Mouse (Mus musculus): ENCODE data around the gene Jam3.

The Jam3 gene

DNA sequence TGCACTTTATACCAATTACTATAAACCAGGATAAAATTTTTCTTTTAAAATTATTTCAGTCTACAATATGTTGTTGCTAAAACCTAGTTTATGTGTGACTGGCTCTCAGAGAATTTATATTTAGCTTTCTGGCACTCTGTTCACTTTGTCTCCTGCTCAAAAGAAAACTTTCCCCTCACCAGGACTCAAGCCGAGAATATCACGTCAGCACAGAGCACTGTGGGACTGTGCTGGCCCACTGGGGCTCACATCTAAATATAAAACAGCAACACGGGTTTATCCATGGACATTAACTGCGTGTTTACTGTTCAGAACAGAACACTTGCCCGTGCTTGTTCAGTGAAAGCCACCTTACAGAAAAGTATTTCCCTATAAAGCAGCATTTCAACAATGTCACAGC, 44.5 kb downstream of the Jam3 start:
- DNase-seq (ENCODE audit: low read depth): no peak

DNA sequence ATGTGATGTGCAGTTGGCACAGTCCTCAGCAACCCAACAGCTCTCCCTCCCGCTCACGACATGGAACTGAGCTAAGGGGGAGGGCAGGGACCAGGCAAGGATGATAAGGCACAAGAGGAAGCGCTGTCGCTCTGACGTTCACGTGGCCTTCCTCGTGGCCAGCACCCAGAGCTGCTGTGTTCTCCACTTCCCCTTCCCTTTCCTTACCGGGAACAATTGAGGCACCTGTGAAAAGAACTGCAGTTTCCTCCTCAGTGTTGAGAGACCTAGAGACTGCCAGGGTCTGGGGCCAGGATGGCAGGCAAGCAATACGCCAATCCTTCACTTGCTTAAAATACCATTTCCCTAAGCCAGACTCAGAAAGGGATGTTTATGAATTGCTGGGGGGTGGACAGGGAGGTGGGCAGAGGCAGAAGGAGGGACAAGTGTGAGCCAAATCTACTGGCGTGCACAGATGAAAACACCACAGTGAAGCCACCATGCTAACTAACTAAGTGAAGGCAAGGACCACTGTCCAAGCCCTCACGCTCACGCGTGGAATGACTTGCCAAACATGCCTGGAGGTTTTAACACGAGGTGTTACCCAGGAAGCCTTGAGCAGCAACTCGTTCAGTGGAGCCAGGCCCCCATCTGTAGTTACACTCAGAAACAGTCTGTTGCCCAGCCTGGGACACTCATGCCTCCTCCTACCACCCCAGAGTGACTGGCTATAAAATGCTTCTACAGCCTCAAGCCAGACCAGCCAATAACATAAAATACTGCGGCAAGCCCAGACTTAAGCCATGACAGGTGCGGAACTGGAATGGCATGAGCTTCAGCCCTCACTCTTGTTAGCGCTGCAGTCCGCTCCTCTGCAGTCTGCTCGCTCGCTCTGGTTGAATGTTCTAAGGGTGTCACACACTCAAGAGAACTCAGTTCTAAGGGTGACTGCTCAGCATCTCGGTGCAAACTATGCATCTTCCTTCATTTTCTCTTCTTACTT, 45.4 kb downstream of the Jam3 start:
- DNase-seq (ENCODE audit: low read depth): peak; percentile 23

DNA sequence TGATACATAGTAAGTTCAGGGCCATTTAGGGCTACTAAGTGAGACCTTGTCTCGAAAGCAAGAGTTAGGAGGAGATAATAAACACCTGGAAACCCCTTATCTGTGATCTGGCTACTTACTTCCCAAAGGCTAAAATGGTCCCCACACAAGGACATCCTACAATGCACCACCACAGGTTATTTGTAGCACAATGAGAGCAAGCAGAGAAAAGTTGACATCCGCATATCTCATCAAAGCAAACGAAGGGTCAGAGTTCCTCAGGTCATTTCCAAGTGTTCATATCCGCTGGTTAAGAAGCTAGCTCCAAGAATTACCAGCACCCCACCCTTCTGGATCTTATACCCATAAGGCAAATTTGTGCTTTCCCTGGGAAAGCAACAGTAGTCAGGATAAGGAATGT, 46.8 kb downstream of the Jam3 start:
- no peak for DNase-seq (ENCODE audit: low read depth)

DNA sequence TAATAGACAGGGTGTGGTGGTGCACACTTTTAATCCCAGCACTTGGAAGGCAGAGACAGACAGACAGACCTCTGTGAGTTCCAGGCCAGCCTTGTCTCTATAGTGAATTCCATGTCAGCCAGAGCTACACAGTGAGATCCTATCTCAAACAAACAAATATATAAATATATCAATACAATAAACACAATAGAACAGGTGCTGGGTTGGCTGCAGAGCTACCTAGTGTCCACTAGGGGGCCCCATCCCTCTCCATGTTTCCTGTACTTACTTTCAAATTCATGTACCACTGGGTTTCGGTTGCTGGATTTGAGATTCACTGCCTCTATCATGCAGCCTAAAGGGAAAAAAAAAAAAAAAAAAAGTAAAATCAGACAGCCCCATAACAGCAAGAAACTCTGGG, 49.1 kb downstream of the Jam3 start:
- DNase-seq (ENCODE audit: low read depth): peak; percentile 22

DNA sequence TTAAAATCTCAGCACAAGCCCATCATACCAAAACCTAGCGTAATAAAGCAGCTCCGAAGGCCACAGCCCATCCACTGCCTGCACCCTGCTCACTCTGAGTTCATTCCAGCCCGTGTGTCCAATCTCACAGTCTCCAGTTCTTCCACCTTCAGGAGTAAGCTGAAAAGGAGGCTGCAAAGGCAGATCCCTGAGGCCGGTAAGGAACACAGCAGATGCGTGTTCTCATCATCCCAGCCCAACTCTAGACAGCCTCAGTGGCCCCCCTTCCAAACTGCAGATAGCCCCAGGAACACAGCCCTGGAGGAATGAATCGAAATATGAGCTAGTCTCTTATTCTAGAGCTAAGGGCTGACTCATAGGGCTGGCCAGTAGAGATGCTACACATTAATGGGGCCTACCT, 53.8 kb downstream of the Jam3 start:
- DNase-seq (ENCODE audit: low read depth): no peak

DNA sequence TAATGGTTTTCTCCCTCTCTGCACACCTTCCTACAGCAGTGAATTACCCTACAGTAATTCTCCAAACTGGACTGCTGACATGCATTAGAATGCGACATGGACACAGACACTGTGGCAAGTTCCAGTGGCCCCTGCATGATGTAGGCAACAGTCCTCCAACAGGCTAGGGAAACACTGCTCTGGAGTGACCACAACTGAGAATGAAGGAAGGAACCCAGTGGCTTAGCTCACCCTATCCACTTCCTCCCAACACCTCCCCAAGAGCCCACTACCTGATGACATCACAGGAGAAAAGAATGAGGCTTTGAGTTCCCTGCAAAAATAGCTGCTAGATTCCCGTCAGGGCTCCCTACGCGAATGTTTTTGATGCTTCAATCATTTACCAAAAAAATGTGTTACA, 55.7 kb downstream of the Jam3 start:
- DNase-seq (ENCODE audit: low read depth): peak; percentile 13

DNA sequence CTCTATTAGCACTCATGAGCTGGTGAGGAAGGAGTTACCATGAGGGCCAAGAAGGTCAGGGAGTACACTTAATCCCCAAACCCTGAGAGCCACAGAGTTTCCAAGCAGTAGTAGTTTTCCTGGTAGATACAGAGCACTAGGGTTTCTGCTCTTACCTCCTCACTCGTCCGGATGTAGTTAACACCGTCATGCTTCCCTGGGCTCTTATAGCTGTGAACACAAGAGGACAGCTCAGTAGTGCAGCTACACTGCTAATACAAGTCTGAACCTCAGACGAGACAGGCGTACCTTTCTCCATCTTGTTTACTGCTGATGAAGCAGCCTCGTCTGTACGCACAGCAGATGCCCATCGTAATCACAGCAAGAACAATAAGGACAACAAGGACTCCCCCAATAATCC, 56.7 kb downstream of the Jam3 start:
- DNase-seq (ENCODE audit: low read depth): no peak

DNA sequence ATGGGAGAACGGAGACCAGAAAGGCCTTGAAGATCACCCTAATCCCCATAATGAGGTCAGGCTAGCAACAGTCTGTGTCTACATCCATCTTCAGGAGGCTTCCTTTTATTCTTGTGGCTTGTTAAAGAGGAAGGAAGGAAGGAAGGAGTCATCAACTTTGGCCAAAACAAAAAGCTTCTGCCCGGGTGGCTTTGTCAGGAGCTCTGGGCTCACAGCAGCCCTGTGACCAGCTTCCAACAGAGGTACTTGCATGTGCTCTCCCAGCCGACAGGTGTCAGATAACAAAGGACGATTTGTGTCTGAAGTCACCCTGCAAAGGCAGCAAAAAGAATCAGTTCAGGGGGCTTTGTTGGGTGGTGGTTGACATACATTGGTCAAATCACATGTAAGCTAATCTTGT, 57.1 kb downstream of the Jam3 start:
- no peak for DNase-seq (ENCODE audit: low read depth)

DNA sequence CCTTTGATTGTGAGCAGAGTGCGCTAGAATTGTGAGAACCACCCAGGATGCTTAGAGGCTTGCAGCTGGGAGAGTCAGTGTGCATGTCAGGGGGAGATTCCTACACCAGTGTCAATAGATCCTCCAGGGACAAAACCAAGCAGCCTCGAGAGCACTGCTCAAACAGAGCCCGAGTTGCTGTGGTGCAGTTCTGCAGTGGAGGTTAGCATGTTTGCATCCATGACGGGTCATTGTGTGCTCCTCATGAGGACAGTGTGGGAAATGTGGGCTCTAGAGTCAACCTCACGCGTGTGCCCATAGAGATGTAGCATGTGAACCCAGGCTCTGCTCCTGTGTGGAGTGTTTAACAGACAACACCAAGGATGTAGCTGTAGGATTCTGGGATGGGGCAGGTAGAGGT, 62.3 kb downstream of the Jam3 start:
- no peak for DNase-seq (ENCODE audit: low read depth)

DNA sequence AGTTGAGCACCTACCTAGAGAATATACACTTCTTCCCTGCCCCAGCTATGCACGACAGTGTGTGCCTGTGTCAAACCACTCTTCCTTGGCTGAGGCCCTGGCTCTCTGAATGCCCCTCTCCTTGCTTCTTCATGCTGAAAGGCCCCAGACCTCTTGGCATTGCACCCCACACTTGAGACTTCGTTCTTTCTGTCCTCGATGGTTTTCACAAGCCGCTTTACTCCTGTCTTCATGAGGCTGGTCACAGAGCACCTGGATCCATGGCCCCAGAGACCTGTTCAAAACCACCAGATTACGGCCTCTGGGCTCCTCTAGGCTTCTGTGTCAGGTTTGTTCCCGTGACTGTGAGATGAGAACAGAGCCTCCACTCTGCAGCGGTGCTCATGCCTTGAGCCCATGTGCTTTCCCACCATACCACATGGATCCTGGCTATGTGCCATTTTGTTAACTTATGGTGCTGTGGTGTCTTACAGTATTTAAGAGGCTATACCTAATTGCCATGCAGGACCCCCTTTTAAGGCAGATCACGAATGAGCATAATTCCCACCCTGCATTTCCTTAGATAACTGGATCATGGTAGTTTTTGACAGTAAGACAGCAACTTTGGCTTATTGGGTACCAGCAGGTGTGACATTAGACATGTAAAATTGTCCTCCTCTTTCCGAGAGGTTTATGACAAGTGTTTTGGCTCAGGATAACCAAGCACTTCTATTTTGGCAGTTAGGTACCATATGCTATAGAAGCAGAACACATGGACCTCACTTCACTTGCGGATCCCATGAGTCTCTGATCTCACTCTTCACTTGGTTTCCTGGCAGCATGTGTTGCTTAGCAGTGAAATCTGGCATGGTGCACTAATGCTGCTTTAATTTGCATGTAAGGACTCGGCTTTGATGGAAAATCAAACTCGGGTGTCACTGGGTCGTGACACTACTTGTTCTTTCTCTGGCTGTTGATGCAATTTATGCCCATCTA, 64.1 kb downstream of the Jam3 start:
- no peak for DNase-seq (ENCODE audit: low read depth)

DNA sequence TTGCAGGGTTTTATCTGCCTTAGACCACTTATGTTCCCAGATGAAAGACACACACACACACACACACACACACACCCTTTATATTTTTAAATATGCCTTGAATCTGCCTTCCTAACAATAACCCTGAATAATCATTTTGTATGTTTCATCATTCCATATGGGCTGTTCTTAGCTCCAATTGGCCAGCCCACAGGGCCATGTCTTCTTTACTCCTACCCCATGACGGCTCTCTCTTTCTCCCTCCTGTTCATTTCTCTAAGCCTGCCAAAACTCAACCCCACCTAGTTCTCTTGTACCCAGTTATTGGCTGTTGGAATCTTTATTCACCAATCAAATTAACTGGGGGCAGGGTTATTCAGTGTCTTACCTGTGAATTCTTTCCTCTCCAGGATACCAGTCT, 65.1 kb downstream of the Jam3 start:
- DNase-seq (ENCODE audit: low read depth): no peak

DNA sequence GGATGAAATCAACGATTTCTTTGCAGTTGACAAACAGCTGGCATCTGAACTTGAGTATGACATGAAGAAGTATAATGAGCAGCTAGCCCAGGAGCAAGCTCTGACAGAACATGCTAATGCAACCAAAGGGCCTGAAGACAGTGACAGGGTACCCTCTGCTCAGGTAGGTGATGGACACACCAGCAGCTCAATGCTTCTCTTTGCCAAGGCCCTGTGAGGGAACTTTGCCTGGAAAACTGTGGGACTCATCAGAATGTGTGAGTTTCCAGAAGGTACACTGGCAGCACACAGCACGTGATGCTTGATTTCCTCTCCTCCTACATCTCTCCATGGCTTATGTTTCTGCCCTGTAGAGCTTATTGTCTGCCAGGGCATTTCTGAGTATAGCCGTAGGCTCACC, 67.8 kb downstream of the Jam3 start:
- no peak for DNase-seq (ENCODE audit: low read depth)

DNA sequence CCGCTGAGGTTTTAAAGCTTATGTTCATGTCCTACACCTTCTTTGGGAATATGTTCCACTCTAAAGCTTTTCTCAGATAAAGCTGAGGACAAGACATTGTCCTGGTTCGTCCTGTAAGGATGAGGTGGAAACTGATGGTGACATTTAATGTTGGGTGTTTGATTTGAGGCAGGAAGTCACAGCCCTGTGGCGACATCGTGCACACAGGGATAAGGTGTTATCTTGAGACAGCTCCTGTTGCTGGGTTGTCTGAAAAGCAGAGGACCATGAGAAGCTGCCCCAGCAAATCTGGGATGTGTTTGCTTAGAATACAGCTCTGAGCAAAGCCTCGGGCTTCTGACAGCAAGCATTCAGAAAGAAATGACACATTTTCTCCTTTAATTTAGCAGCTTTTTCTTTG, 69.0 kb downstream of the Jam3 start:
- no peak for DNase-seq (ENCODE audit: low read depth)

DNA sequence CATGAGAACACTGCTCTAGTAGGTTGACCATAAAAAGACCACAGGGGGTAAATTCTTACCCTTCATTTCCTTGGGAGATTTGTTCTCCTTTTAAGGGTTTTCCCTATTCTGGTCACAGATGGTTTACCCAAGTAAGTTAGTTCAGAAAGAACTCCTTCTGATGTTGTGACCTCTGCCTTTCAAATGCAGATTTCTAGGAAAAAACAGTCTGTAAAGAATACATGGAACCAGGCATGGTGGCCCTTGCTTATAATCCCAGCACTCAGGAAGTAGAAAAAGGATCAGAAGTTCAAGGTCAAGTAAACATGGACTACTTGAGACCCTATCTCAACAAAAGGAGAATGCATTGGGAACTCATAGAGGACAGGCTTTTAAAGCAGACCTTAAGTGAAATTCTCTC, 79.4 kb downstream of the Jam3 start:
- DNase-seq (ENCODE audit: low read depth): no peak

DNA sequence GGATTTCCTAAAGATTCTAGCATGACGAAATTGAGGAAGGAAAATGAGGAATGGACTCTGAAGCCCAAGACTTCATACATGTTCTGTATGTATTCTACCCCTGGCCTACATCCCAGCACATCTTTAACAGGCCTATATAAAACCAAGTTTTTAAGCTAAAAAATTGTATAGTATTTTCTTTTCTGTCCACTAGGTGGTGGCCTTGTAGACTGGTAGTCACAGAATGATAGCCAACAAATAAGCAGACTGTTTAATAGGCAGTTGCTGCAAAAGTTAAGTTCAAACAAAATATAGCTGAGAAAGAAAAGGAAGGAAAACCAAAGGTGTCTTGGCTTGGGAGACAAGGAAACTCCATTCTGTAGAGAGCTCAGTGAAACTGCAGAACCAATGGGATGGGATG, 80.5 kb downstream of the Jam3 start:
- DNase-seq (ENCODE audit: low read depth): no peak

DNA sequence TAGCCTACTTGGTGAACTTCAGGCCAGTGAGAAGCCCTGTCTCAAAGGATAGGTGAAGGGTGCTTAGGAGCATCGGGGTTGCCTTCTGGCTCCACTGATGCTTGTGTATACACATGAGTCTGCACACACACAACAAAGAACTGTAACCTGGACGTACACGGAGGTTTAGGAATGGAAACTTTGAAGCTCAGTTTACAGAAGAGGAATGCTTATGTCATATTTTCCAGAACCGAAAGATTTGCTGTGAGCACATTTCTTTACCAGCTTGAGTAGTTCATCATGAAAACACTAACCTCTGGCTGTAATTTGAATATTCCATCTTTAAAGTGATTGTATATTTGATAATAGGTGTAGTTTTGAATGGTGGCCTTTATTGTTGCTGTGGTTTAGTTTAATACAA, 84.3 kb downstream of the Jam3 start:
- DNase-seq (ENCODE audit: low read depth): no peak

DNA sequence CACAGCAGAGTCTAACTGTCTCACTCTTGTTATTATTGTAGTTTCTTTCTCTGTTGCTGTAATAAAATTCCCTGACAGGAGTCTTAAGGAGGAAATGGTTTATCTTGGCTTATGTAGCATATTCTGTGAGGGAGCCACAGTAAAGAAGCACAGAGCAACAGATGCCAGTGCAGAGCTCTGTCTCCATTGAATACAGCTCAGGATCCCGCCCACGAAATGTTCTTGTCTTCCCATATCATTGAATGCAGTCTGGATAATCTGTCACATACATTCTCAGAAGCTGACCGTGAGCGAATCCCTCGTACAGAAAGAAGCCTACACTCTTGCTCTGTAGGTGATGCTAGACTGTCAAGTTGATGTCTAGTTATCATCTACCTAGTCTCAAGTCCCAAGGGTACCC, 96.9 kb downstream of the Jam3 start:
- DNase-seq (ENCODE audit: low read depth): no peak

DNA sequence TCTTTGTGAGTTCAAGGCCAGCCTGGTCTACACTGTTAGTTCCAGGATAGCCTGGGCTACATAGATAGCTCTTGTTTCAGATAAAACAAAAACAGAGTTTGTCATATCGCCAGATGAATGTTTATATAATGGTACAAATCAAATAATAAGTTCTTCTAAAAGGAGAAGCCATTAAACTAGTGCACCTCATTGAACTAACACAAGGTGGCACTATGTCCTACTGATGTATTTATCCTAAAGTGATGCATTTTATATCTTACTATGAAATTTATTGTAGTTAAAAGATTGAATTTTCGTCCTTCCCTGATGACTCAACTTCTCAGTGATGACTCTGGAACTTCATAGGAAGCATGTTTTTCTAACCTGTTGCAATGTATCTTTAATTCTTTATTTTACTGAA, 105.7 kb downstream of the Jam3 start:
- DNase-seq (ENCODE audit: low read depth): no peak

Measured in c-Kit-positive CD71-negative TER-119-negative erythroid progenitor cells, embryonic 14.5 days (primary cell).